Mouse (Mus musculus): ENCODE results near the gene Dock2.
A peak's percentile ranks its signal among the peaks of the same experiment; 100 is the strongest.

Gene Dock2

GRCm38 (mm10) chr11:34527238-34527637 is 256.5 kb downstream of the Dock2 start:
- no peak for DNase-seq (ENCODE audit: low read depth, low spot score)

DNA sequence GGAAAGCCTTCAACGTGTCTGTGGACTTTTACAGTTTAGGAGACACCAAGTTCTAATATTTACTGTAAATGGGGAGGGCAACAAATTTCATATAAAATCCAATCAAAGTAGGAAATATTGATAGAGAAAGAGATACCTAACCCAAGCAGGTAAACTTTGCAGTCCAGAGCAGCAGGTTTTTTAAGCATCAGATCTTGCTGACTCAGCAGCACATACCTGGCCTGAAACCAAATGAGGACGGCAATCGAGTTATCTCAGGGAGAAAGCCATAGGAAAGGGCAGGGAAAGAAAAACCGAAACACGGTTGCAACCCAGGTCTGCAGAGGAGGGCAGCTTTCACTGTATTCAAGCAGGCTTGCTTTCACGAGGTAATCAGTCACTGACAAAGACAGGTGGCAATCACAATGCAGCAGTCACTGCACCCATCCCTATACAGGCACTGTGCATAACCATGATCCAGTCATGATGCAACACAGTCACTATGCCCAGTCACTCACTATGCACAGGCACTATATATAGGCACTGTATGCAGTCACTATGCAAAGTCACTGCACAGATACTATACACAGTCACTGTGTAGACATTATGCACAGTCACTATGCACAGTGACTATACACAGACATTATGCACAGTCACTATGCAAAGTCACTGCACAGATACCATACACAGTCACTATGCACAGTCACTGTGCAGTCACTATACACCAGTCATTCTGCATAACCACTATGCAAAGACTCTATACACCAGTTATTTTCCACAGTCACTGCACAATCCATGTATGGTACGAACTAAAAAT is 258.4 kb downstream of the Dock2 start:
- no peak for DNase-seq (ENCODE audit: low read depth, low spot score)

DNA sequence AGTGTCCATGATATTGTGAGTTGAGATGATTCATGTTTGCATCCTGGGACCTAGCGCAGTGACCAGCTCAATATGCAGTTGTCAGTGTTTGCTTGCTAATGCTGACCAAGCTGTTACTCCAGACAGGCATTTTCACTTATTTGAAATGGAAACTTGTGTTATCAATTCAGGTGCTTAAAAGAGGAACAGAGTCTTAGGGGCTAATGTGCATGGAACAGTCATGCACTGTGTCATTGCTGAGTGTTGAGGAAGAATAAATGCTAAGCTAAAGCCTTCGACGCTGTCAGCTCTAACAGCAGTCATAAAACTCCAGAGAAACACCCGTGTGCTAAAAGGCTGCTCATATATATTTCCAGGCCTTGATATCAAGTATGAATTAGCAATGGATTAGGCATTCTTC is 259.1 kb downstream of the Dock2 start:
- DNase-seq (ENCODE audit: low read depth, low spot score) = no peak

- DNase-seq (ENCODE audit: low read depth, low spot score) = no peak
These were observed 265.1 kb downstream of the Dock2 start for GRCm38 (mm10) chr11:34518566-34518965.

DNA sequence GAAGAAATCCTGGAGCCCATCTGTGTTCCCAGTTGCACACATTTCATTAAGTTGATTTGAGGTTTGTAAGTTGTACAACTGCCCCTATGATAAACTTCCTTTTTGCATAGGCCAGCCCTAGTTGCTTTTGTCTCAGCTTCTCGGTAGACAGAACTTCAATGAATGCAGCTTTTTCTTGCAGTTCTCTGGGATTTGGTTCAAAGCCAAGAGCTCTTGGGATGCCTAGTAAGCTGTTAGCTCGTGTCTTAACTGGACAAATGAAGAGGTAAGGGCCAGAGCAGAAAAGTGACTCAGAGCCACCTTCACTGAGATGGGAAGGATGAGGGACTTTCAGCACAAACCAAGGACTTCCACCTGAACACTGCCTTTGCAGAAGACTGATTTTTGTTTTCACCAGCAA is 266.7 kb downstream of the Dock2 start:
- DNase-seq (ENCODE audit: low read depth, low spot score) = no peak

- no peak for DNase-seq (ENCODE audit: low read depth, low spot score)
These were observed 268.4 kb downstream of the Dock2 start for GRCm38 (mm10) chr11:34515301-34515700.

- no peak for DNase-seq (ENCODE audit: low read depth, low spot score)
These were observed 277.3 kb downstream of the Dock2 start for GRCm38 (mm10) chr11:34506390-34506789.

- no peak for DNase-seq (ENCODE audit: low read depth, low spot score)
These were observed 284.0 kb downstream of the Dock2 start for GRCm38 (mm10) chr11:34499663-34500062.

DNA sequence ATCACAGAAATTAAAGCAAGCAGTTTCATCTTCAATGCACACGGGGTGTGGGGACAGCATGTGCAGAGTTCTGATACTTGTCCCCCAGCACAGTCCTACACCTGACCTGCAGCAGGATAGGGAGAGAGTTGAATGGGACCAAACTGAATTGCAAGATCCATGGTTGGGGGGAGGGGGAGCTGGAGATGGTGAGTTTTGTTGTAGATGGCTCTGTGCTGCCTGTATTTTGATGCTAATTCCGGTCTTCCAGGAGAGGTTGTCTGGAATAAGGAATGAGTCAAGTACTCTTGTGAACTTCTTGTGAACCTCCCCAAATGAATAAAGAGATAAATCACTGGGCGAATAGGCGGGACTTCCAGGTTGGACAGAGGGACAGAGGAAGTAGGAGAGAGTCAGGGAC is 289.0 kb downstream of the Dock2 start:
- peak; percentile 74 for DNase-seq (ENCODE audit: low read depth, low spot score)

GRCm38 (mm10) chr11:34492986-34493385 is 290.7 kb downstream of the Dock2 start:
- DNase-seq (ENCODE audit: low read depth, low spot score) = no peak

GRCm38 (mm10) chr11:34492223-34492622 is 291.5 kb downstream of the Dock2 start:
- no peak for DNase-seq (ENCODE audit: low read depth, low spot score)

- no peak for DNase-seq (ENCODE audit: low read depth, low spot score)
These were observed 294.1 kb downstream of the Dock2 start for GRCm38 (mm10) chr11:34489548-34489947.

DNA sequence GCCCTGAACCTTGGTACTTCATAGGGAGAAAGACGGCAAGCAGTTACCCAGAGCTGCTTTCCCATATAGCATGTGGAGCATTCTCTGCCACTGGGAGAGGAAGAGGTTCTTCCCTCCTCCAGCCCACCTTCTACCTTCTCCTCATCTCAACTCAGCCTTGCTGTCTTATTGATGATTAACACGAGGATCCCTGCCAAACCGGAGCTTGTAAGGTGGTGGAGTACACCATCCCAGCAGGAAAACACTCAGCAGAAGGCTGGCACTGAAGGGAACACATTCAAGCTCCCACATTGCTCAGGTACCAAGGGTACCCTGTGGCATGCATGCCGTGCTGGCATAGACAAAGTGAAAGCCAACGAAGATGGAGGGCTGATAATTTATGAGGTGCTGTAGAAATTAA is 304.4 kb downstream of the Dock2 start:
- no peak for DNase-seq (ENCODE audit: low read depth, low spot score)

GRCm38 (mm10) chr11:34469792-34470191 is 313.9 kb downstream of the Dock2 start:
- no peak for DNase-seq (ENCODE audit: low read depth, low spot score)

DNA sequence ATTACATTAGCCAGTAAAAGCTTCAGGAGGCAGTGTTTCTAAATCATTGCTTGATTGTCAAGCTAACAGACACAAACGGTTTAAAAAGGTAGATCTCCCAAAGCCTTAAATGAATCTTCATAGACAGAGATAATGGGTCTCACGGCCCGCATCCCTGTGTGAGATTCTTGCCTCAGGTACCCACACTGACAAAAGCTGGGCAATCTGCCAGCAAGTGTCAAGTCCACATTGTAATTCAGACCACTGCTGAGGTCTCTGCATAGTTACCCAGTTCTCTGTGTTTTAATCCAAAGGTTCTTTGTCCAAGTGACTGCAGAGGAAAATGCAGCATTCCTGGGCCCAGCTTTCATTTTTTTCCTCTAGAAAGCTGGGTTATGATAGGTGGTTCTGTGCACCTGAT is 315.1 kb downstream of the Dock2 start:
- no peak for DNase-seq (ENCODE audit: low read depth, low spot score)

DNA sequence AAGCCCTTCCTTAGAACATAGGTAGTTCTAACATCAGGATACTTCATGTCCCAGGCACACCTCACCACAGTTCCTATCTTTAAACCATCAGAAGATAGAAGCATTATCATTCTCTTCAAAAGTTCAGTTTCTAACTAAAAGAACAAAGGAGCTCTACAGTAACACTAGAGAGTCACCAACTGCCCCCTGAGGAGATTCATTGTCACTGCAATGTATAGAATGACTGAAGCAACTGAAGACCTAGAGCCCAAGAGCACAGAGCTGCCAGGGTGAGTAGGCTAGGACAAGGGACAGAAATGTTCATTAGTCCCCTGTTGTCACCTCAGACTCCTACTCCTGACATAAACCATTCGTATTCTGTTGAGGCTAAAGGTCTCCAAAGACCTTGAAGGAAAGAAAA is 316.6 kb downstream of the Dock2 start:
- no peak for DNase-seq (ENCODE audit: low read depth, low spot score)

GRCm38 (mm10) chr11:34449944-34450343 is 333.7 kb downstream of the Dock2 start:
- DNase-seq (ENCODE audit: low read depth, low spot score) = no peak

DNA sequence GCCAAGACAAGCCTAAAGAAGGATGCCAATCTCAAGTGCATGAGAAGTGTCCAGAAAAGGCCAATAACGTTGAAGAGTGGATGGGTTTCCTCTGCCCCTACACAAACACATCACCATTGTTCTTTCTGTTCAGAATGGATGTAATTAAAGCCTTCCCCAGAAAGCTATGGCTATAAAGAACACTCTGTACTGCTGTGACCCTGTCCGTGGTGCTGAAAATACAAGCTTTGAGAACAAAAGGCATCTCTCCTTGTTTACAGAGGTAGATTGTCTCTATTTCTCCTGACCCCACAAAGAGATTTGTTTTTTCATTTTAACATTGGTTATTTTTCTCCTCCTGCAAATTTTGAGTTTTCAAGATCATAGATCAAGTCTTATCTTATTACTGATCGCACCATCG is 335.8 kb downstream of the Dock2 start:
- peak; percentile 43 for DNase-seq (ENCODE audit: low read depth, low spot score)

DNA sequence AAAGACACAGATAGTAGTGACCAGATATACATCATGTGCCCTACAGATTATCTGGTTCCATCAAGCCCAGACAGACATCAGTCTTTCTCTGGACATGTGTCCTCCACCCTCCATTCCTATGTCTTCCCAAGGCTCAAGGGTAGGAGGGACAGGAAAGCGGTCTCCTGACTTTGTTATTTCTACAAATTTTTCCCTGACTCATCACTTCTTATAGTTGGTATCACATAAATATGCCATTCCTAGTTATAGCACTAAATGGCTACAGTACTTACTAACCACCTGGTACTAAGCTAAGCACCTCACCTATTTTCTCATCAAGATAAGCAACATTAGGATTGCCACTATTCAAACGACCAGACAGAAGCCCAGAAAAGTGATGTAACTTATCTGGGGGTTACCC is 345.3 kb downstream of the Dock2 start:
- no peak for DNase-seq (ENCODE audit: low read depth, low spot score)

- DNase-seq (ENCODE audit: low read depth, low spot score) = no peak
These were observed 346.2 kb downstream of the Dock2 start for GRCm38 (mm10) chr11:34437446-34437845.

- DNase-seq (ENCODE audit: low read depth, low spot score) = no peak
These were observed 351.7 kb downstream of the Dock2 start for GRCm38 (mm10) chr11:34431978-34432377.

- DNase-seq (ENCODE audit: low read depth, low spot score) = no peak
These were observed 352.3 kb downstream of the Dock2 start for GRCm38 (mm10) chr11:34431371-34431770.

- DNase-seq (ENCODE audit: low read depth, low spot score) = peak; percentile 29
These were observed 352.8 kb downstream of the Dock2 start for GRCm38 (mm10) chr11:34430940-34431339.

GRCm38 (mm10) chr11:34427212-34427611 is 356.5 kb downstream of the Dock2 start:
- no peak for DNase-seq (ENCODE audit: low read depth, low spot score)
